Mouse (Mus musculus) embryonic fibroblast, embryonic 13.5 days (primary cell): ENCODE data around the gene Lipe.

Experiments used
- CTCF ChIP-seq: IDR thresholded peaks from 2 replicates; pipeline ENCODE4 v1.5.1; 2011; ENCODE audit warnings: mild to moderate bottlenecking, control low read depth, low read length, moderate library complexity, borderline replicate concordance; ENCODE audit not compliant: insufficient read depth
- POLR2A ChIP-seq: IDR thresholded peaks from 2 replicates; pipeline ENCODE4 v1.6.1; 2011; ENCODE audit warnings: low read depth, mild to moderate bottlenecking, control low read depth, low read length, moderate library complexity

- no peak for TF ChIP-seq CTCF
- TF ChIP-seq POLR2A: no peak
Observed at GRCm38 (mm10) chr7:25406468-25406867, 8.0 kb upstream of the Lipe start.
